Mouse (Mus musculus) embryonic stem cell, embryonic (primary cell): ENCODE measurements around the gene Prkag1.

ENCODE experiments used
- CTCF ChIA-PET, 4 experiments: fragments of 300-600 bp in 2 of 4; fragments of 350-600 bp in 2 of 4; sonication (Branson Sonifier 250); formaldehyde crosslinking; loops; one replicate each; lab custom pipeline; 2022; ENCODE audit warnings: inconsistent platforms in 2 of 4; lab: Charles Lee
- POLR2A ChIA-PET, 4 experiments: fragments of 300-600 bp in 2 of 4; fragments of 350-600 bp in 2 of 4; sonication (Branson Sonifier 250); formaldehyde crosslinking; loops; one replicate each; lab custom pipeline; 2022; ENCODE audit warnings: antibody characterized with exemption in 4 of 4, inconsistent platforms in 1 of 4; lab: Charles Lee

The Prkag1 gene

DNA sequence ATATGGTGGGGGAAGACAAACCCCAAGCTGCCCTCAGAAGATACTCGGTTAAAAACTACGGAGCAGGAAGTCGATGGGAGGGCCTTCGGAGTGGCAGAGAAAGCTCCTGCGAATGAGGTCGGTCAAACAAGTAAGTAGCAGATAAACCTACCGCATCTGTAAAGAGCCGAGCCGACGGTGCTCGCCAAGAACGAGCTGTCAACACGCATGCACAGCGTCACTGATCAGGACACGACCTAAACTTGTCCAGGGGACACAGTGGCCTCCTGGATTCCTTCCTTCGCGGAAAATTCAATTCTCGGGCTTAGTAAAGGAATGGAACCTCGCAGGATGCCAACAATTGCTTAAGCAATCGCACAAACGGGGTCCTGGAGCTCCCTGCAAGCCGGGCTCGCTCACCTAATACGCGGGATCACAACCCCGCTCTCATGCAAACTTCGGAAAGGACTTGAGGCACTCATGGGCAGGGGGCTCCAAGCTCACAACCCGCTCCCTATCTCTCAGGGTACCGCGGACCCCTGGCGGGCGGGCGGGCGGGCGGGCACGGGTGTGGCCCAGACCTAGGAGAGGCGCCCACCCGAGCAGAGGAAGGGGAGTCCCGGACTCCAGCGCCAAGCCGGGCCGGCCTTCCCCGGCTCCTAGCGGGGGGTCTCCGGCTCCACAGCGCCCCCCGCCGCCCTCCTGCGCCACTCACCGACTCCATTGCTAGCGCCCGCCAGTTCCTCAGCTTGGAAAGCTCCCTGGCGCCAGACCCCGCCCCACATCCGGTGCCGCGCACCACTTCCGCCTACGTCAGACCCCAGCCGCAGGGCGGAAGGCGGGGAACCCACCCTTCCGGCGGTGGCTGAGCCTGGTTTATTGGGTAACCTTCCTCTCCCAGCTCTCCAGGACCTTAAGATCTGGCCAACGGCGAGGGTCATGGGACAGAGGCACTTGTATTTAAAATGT is at the start of gene Prkag1:
TSS of gene Prkag1 (minus strand) at position 786 of the 948 bp plus-strand sequence.
- CTCF ChIA-PET: interaction anchor here (0.5 to 2.4 kb wide), 57 partner anchors 9 to 1856 kb away, joined by 3 to 23 read pairs (median 3); partner anchors contain the start of genes Arf3 (in 1 of the 4), C1ql4 (in 1 of the 4), Ccdc65 (in 1 of the 4) and Kmt2d (in 1 of the 4)
- POLR2A ChIA-PET: interaction anchor here in 3 of 4 experiments (0.5 to 4.6 kb wide), 69 partner anchors 9 to 443 kb away, joined by 3 to 52 read pairs (median 5); partner anchors contain the start of genes Gm49450 (in 2 of the 3), Tuba1a (in 2 of the 3), Tuba1b (in 2 of the 3) and Tuba1c (in 2 of the 3)

DNA sequence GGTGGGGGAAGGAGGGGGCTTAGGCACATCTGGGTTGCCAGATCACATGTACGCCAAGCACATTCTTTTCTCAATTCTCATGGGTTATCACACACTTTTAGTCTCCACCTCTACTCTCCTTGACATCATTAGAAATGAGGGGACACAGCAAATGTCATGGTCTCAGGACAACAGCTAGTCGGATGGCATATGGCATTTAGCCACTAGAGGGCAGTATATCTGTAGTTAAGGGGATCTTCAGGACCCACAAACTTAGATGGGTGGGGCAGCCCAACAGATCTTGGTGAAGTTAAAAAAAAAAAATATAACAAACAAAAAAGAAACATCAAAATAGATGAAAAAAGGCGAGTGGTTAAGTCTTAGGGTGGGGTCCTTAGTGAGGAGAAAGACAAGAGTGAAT is 46.0 kb upstream of the Prkag1 start:
- POLR2A ChIA-PET: interaction anchor here in 3 of 4 experiments (0.5 to 2.8 kb wide), 16 partner anchors 14 to 153 kb away, joined by 3 to 11 read pairs (median 3); partner anchors contain the start of genes Tuba1c (in 2 of the 3), Prkag1 (in 1 of the 3) and Tuba1b (in 1 of the 3)
- CTCF ChIA-PET: interaction anchor here (0.5 to 3.9 kb wide), 51 partner anchors 8 to 448 kb away, joined by 3 to 27 read pairs (median 3); partner anchors contain the start of genes Prkag1 (in 2 of the 4), Arf3 (in 1 of the 4) and Tuba1b (in 1 of the 4)

DNA sequence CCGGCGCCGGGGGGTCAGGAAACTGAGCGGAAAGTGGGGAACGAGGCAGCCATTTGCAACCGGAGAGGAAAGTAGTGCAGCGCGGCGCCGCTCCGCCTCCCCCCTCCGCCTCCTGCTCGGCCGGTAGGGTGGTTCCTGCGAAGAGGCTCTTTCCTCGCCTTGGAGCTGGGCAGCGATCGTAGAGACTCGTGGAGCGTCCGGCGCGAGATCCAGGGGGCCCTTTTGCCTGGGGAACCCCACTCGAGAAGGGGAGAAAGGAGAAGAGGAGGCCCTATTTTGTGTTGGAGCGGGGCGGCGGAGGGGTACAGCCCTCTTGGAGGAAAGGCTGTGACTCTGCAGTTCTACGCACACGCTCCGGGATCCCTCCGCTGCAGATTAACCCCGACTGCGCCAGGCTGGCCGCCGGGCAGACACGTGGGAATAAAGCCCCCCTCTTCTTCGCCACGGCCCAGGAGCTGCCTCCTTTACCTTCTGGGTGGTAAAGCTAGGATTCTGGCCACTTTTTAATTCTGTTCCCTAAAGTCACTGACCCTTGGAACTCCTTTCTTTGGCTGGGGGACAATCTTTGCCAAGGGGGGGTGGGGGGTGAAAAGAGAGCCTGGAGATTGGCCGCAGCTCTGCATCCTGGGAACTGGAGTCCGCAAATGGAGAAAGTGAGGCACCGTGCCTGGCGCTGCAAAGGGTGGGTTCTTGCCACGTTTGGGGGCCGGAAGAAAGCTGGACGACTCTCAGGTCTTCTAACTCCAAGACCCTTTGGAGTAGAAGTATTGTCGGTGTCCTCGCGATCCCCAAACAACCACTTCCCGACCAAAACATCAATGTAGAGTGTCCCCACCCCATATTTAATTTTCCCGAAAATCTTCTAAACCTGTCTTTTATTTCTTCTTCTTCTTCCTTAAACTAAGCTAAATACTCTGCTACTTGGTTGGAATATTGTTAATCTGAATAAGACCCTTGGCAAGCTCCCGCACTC is 40.9 kb upstream of the Prkag1 start:
- ChIA-PET CTCF (interaction anchor here in 3 of 4 experiments (0.6 to 2.5 kb wide), 8 partner anchors 9 to 240 kb away, joined by 3 to 13 read pairs (median 3); partner anchors contain the start of gene Prkag1 (in 1 of the 3)), POLR2A (interaction anchor here (0.6 to 4.1 kb wide), 74 partner anchors 9 to 479 kb away, joined by 3 to 28 read pairs (median 4); partner anchors contain the start of genes Prkag1 (in 2 of the 4), Tuba1b (in 2 of the 4), Tuba1c (in 2 of the 4) and Arf3 (in 1 of the 4))

DNA sequence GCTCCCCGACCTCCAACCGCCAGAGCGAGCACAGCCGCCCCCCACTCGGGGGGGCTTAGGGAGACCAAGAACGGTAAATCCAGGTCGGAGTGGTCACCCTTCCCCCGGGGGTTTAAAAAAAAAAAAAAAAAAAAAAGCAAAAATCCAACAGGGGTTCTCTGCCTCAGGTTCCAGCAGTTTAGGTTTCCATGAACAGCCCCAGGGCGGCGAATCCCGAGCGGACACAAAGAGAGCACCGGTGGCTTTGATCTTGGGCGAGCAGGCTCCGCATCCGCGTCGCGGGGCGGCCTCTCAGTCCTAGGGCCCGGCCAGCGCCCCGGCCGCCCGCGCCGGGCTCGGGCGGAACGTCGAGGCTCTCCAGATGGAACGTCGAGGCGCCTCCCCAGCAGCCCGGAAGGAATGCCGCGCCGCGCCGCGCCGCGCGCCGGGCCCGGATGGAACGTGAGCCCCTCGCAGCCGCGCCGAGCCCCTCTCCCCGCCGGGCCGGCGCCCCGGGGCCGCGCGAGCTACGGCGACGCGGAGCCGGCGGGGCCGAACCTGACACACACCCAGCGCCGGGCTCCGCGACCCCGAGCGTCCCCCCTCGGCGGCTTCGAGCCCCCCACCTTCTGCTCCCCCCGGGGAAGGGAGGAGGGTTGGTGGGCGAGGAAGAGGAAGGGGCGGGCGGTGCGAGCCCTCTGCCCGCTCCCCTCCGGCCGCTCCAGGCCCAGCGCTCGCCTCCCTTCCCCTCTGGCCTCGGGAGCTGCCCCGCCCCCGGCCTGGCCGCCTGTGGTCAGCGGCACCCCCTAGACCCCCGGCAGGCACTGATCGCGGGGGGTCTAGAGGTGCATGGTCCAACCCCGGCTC is 40.0 kb upstream of the Prkag1 start, which contains the start of gene Kmt2d:
TSS of gene Kmt2d (minus strand) at position 135 of the 846 bp plus-strand sequence.
- CTCF ChIA-PET: interaction anchor here in 2 of 4 experiments (0.8 to 2.5 kb wide), 6 partner anchors 10 to 239 kb away, joined by 3 to 13 read pairs (median 4); partner anchors contain the start of gene Prkag1 (in 1 of the 2)
- POLR2A ChIA-PET: interaction anchor here in 3 of 4 experiments (0.6 to 4.1 kb wide), 35 partner anchors 9 to 255 kb away, joined by 3 to 28 read pairs (median 6); partner anchors contain the start of genes Prkag1 (in 2 of the 3), Tuba1b (in 2 of the 3), Arf3 (in 1 of the 3) and Gm49450 (in 1 of the 3)

DNA sequence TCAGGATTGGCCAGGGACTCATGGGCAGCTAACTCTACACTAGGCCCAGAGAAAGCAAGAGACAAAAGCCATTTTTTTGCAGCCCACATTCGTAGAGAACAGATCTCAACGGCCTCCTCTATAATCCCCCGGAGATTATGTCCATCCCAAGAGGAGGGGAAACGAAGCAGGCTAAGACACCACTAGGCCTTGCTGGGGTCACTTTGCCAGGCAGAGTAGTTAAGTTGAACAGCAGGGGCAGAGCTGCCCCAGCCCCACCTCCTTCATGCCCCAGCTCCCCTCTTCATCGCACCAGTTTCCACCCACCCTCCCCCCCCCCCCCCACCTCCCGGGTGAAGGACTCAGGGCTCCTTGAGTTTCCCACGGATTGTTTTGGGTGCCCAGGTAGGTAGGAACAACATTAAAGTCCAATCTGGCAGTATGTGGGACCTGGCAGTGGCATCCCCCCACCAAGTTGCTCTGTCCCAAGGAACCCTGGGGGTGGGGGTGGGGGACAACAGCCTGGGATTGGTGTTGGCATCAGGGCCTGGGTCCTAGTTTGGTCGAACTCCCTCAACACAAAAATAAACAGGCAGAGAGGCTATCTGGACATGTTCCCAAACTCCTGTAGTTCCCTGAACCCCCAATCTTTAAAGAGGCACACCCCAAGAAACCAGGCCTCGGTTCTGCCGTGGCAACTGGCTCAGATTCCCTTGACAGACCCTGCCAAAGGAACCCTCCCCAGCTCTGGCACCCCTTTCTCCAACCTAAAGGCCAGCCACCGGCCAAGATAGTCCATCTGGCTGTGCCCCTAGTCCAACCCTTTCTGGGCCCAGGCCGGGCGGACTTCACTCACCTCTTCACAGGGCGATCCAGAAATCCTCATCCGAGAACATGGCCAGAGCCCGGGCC is 39.1 kb upstream of the Prkag1 start:
- ChIA-PET POLR2A (interaction anchor here in 3 of 4 experiments (0.5 to 4.1 kb wide), 21 partner anchors 9 to 243 kb away, joined by 3 to 28 read pairs (median 3); partner anchors contain the start of genes Prkag1 (in 1 of the 3), Tuba1b (in 1 of the 3) and Tuba1c (in 1 of the 3)), CTCF (interaction anchor here in 1 of 4 experiments (0.8 kb wide), 1 partner anchor 154 kb away, joined by 3 read pairs; no protein-coding TSS in a partner anchor)

DNA sequence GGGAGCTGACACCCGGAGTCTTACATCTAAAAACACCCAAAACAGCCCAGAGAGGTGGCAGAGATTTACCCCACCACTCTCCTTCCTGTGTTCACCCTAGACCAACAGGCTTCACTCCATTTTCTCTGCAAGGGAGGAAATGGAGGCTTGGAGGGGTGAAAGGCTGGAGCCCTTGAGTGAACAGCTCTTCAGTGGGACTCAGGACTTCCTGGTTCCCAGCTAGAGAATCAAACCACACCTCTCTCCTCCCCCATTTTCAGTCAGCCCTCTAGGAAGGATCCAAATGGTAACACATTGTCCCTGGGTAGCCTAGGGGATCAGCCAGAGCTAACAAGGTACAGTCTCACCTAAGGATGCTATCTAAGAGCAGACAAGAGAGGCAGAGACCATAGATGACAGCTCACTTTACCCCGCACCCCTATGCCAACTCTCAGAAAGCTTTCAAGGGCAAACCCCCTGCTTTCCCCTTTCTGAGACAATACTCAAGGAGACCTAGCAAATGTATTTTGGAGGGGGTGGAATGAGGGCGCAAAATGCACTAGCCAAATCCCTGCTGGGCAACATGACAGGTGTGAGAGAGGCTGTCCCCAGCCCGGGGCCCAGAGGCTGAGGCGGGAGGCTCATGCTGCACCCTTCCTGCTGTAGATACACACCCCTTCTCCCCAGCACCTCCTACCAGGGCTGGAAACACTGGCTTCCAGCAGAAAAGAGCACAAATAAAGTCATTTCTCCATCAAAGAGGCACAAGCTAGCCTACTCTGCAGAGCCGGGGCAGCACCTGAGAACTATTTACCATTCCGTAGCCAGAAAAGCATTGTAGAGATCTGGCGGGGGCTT is 38.2 kb upstream of the Prkag1 start:
- CTCF ChIA-PET: interaction anchor here (0.6 to 1.0 kb wide), 5 partner anchors 8 to 160 kb away, joined by 3 to 11 read pairs (median 4); no protein-coding TSS in a partner anchor
- POLR2A ChIA-PET: interaction anchor here in 3 of 4 experiments (0.5 to 4.1 kb wide), 30 partner anchors 9 to 242 kb away, joined by 3 to 28 read pairs (median 4); partner anchors contain the start of genes Prkag1 (in 2 of the 3), Tuba1b (in 1 of the 3) and Tuba1c (in 1 of the 3)

DNA sequence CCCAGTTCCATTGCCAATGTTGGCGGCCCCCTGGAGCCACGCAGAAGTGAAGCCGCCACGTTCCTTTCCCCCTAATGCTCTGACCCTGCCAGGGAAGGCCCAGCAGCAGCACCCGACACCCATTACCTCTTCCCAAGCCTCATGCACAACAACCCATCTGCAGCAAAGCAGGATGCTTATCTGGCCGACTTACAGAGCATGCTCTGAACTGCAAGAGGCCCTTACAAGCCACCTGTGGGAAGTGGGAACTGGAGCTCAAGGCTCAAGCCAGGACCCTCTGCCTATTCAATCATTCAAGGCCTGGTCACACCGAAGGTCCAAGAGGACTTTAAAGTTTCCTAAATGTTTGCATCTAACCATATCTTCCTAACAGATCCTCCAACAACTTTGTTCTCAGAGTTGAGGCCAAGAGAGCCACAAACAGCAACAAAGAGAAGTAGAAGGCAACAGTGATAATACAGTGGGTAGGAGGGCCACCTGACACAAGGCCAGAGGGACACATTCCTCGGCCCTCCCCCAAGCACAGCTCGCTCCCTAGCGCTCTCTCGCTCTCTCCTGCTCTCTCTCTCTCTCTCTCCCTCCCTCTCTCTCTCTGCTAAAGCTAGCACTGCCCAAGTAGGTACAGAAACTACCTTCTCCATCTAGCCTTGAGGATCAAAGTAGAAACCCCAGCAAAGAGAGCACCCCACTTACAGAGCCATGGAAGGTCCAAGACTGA is 37.2 kb upstream of the Prkag1 start:
- POLR2A ChIA-PET: interaction anchor here in 3 of 4 experiments (0.7 to 2.5 kb wide), 16 partner anchors 11 to 142 kb away, joined by 3 to 12 read pairs (median 4); partner anchors contain the start of genes Prkag1 (in 2 of the 3) and Tuba1b (in 1 of the 3)
- CTCF ChIA-PET: interaction anchor here in 3 of 4 experiments (0.6 to 1.4 kb wide), 5 partner anchors 9 to 161 kb away, joined by 3 to 11 read pairs (median 4); no protein-coding TSS in a partner anchor

DNA sequence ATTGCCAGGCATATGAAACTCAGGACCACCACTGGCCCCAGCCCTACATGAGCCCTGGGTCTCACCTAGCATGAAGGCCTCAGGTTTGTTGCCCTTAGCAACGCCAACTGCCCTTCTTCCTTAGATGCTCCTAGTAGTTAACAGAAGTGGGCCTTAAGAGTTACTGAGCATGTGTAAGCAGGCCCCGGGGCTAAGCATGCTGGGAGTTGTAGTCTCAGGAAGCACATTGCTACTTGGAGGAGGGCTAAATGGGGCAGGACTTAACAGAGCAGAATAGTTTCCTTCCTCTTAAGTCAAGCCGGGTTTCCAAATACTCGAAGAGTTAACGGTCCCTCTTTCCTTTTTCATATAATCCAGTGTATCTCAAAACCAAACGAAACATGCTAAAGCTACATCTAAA is 36.0 kb upstream of the Prkag1 start:
- POLR2A ChIA-PET: interaction anchor here in 1 of 4 experiments (1.2 to 1.7 kb wide), 2 partner anchors 10 to 38 kb away, joined by 3 to 5 read pairs; no protein-coding TSS in a partner anchor
- CTCF ChIA-PET: interaction anchor here in 1 of 4 experiments (1.4 kb wide), 1 partner anchor 25 kb away, joined by 4 read pairs; no protein-coding TSS in a partner anchor

DNA sequence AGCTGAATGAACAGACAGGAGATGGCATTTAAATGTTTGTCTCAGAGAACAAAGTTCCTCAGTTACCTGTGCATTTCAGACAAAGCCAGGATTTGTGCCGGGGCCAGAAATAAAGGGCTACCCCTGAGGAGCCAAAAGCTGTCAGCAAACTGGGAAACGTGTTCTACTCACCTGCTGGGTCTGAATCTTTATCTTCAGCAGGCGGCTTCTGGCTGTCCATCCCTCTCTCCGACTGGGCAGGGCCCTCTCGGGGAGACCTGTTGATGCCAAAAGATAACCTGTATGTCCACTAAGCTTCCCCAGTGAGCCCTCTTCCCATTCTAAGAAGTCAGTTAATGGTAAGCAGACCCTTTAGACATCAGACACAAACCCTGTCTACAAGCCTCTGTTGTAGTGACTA is 35.2 kb upstream of the Prkag1 start:
- ChIA-PET CTCF (no interaction called here), POLR2A (interaction anchor here in 2 of 4 experiments (0.7 to 1.6 kb wide), 3 partner anchors 17 to 36 kb away, joined by 3 to 4 read pairs (median 3); partner anchors contain the start of gene Prkag1 (in 1 of the 2))

DNA sequence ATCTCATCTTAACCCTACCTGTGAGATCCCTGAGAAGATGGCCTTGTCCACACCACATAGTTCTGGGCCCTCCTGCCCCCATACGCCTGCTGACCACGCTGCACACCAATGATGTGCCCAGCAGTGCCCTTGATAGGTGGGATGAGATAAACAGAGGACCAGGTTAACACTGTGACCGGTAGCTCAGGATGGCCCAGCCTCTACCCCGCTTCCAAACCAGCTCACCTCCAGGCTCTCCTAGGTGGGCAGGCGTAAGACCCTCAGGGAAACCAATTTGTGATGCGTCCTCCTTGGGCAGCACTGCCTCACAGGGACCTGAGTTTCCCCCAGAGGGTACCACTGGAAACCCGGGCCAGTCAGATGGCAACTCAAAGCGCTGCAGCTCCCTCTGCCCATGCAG is 34.5 kb upstream of the Prkag1 start:
- ChIA-PET CTCF (no interaction called here), POLR2A (interaction anchor here in 2 of 4 experiments (0.6 to 1.7 kb wide), 4 partner anchors 12 to 209 kb away, joined by 3 to 5 read pairs (median 4); partner anchors contain the start of gene Prkag1 (in 1 of the 2))

DNA sequence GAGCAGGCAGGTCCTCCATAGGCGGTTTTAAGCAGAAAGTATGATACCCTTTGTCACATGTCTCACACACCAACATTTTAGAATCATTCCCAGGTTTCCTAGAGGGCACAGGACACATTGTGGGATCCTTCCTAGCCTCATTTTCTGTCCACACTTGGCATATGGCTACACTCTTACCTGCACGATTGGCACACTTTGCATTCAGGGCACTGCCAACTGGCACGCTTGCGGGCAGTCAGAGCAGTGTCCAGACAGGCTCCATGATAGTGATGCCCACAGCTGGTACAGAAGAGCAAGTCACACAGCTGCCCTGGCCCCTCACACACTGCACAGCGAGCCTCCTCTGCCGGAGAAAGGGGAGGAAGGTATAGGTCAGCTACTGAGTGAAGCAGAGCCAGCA is 33.6 kb upstream of the Prkag1 start:
- ChIA-PET CTCF (interaction anchor here in 1 of 4 experiments (0.6 kb wide), 1 partner anchor 42 kb away, joined by 3 read pairs; no protein-coding TSS in a partner anchor), POLR2A (interaction anchor here in 3 of 4 experiments (0.7 to 1.7 kb wide), 7 partner anchors 11 to 333 kb away, joined by 3 to 6 read pairs (median 4); partner anchors contain the start of gene Tuba1b (in 1 of the 3))

DNA sequence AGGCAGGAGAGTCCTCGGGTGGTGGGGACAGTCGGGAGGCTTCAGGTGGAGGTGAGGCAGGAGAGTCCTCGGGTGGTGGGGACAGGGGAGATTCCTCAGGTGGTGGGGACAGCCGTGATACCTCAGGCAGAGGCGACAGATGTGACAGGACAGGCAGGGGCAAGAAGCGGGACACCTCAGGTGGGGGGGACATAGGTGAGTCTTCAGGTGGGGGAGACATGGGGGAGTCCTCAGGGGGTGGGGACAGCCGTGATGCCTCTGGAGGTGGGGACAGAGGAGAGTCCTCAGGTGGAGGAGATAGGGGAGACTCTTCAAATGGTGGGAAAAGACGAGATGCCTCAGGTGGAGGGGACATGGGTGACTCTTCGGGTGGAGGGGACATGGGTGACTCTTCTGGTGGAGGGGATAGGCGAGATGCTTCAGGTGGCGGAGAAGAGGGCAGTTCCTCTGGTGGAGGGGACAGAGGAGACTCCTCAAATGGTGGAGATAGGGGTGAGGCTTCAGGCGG is 32.2 kb upstream of the Prkag1 start:
- ChIA-PET CTCF (no interaction called here), POLR2A (interaction anchor here in 2 of 4 experiments (1.3 to 1.7 kb wide), 2 partner anchors 10 to 71 kb away, joined by 4 to 5 read pairs; partner anchors contain the start of gene Tuba1b (in 1 of the 2))
